Mouse (Mus musculus): ENCODE measurements around the gene Rcor2.

The Rcor2 gene

GRCm38 (mm10) chr19:7291958-7292709 is 25.0 kb downstream of the Rcor2 start:
- in situ Hi-C loops (cut with MboI, MseI) = no loop called here

- in situ Hi-C loops (cut with MboI, MseI) = no loop called here
Observed at GRCm38 (mm10) chr19:7294098-7294876, 27.2 kb downstream of the Rcor2 start.

GRCm38 (mm10) chr19:7295071-7295658 is 28.0 kb downstream of the Rcor2 start:
- in situ Hi-C loops (cut with MboI, MseI) = no loop called here

- in situ Hi-C loops (cut with MboI, MseI) = no loop called here
Observed at GRCm38 (mm10) chr19:7295959-7296358, 28.8 kb downstream of the Rcor2 start.

GRCm38 (mm10) chr19:7299052-7299451 is 31.9 kb downstream of the Rcor2 start:
- in situ Hi-C loops (cut with MboI, MseI) = no loop called here

GRCm38 (mm10) chr19:7300078-7300477 is 33.0 kb downstream of the Rcor2 start:
- in situ Hi-C loops (cut with MboI, MseI) = no loop called here

- in situ Hi-C loops (cut with MboI, MseI) = no loop called here
Observed at GRCm38 (mm10) chr19:7301647-7302492, 34.7 kb downstream of the Rcor2 start.

- in situ Hi-C loops (cut with MboI, MseI) = no loop called here
Observed at GRCm38 (mm10) chr19:7302493-7302797, 35.3 kb downstream of the Rcor2 start.

- in situ Hi-C loops (cut with MboI, MseI) = no loop called here
Observed at GRCm38 (mm10) chr19:7303796-7304195, 36.7 kb downstream of the Rcor2 start.

GRCm38 (mm10) chr19:7304801-7305200 is 37.7 kb downstream of the Rcor2 start:
- in situ Hi-C loops (cut with MboI, MseI) = no loop called here

- in situ Hi-C loops (cut with MboI, MseI) = no loop called here
Observed at GRCm38 (mm10) chr19:7305380-7306310, 38.5 kb downstream of the Rcor2 start.

- in situ Hi-C loops (cut with MboI, MseI) = no loop called here
Observed at GRCm38 (mm10) chr19:7306968-7307367, 39.8 kb downstream of the Rcor2 start.

- in situ Hi-C loops (cut with MboI, MseI) = no loop called here
Observed at GRCm38 (mm10) chr19:7307995-7308770, 41.1 kb downstream of the Rcor2 start.

- in situ Hi-C loops (cut with MboI, MseI) = no loop called here
Observed at GRCm38 (mm10) chr19:7309738-7310330, 42.7 kb downstream of the Rcor2 start.

- in situ Hi-C loops (cut with MboI, MseI) = no loop called here
Observed at GRCm38 (mm10) chr19:7310704-7311103, 43.6 kb downstream of the Rcor2 start.

GRCm38 (mm10) chr19:7311306-7311705 is 44.2 kb downstream of the Rcor2 start:
- in situ Hi-C loops (cut with MboI, MseI) = no loop called here

- in situ Hi-C loops (cut with MboI, MseI) = no loop called here
Observed at GRCm38 (mm10) chr19:7313660-7314059, 46.5 kb downstream of the Rcor2 start.

- in situ Hi-C loops (cut with MboI, MseI) = no loop called here
Observed at GRCm38 (mm10) chr19:7314976-7315586, 48.0 kb downstream of the Rcor2 start.

- in situ Hi-C loops (cut with MboI, MseI) = no loop called here
Observed at GRCm38 (mm10) chr19:7315587-7315984, 48.5 kb downstream of the Rcor2 start.
